Mouse (Mus musculus): ENCODE data around the gene Cd4. TPM values are rescaled to one million over a fixed set of nuclear protein-coding genes. Genes with fewer than 3 reads are reported as not detected.

The Cd4 gene
- polyA plus RNA-seq, 1 experiment: 4.3 TPM

DNA sequence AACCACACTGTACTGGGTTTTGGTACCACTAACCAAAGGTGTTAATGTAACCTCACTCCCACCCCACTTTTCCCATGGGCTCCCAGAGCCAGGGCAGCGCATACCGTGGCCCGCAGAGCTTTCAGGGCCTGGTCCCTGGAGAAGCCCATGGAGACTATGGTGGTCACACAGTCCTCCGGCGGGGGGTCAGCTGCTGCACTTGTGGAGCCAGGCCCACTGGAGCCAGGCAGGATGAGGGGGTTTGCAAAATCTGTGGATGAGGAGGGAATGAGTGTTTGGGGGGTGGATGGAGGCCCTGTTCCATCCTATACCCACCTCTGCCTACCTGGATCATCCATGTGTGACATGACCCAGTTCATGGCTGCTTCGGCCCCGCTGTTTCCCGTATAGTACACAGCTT lies 70.5 kb downstream of the Cd4 start:
- Histone ChIP-seq H3K4me1 (ENCODE audit: control insufficient read depth, insufficient read depth, low read length) (peaks cover 5% of the 10 kb centered on the region), H3K4me3 (ENCODE audit: insufficient read depth, low read depth, low read length) (no peak overlapping the region), H3K27me3 (replicated peaks; ENCODE audit: control insufficient read depth, insufficient read depth, low read length) (no peaks in the 10 kb centered on the region), H3K36me3 (ENCODE audit: control insufficient read depth, insufficient read depth, low read length) (peaks cover 4% of the 10 kb centered on the region), H3K27ac (ENCODE audit: insufficient read depth, low read depth, low read length) (no peak overlapping the region)
- 91% methylated on average over 8 of the region's 8 CpGs for WGBS
- DNase-seq: no peak
- TF ChIP-seq CTCF (conservative IDR thresholded peaks at IDR 0.05; ENCODE audit: insufficient read depth, insufficient read length, low read depth, low read length): no peak
- TF ChIP-seq POLR2A (IDR thresholded peaks at IDR 0.05; ENCODE audit: low read depth, low read length): no peak

GRCm38 (mm10) chr6:124817125-124817524 lies 70.9 kb downstream of the Cd4 start:
- DNase-seq: no peak

GRCm38 (mm10) chr6:124816611-124817010 lies 71.4 kb downstream of the Cd4 start:
- 92% methylated on average over 4 of the region's 4 CpGs for WGBS
- Histone ChIP-seq H3K36me3 (ENCODE audit: control insufficient read depth, insufficient read depth, low read length) (peaks cover 8% of the 10 kb centered on the region), H3K27me3 (replicated peaks; ENCODE audit: control insufficient read depth, insufficient read depth, low read length) (no peaks in the 10 kb centered on the region), H3K4me3 (ENCODE audit: insufficient read depth, low read depth, low read length) (no peak overlapping the region), H3K27ac (ENCODE audit: insufficient read depth, low read depth, low read length) (no peak overlapping the region), H3K4me1 (ENCODE audit: control insufficient read depth, insufficient read depth, low read length) (peaks cover 12% of the 10 kb centered on the region)
- no peak for DNase-seq
- TF ChIP-seq POLR2A (IDR thresholded peaks at IDR 0.05; ENCODE audit: low read depth, low read length) (no peak), CTCF (conservative IDR thresholded peaks at IDR 0.05; ENCODE audit: insufficient read depth, insufficient read length, low read depth, low read length) (no peak)

More at GRCm38 (mm10) chr6:124817125-124817524, 70.9 kb downstream of the Cd4 start:
- peaks cover 8% of the 10 kb centered on the region for H3K4me1 ChIP-seq (ENCODE audit: control insufficient read depth, insufficient read depth, low read length)
- H3K27me3 ChIP-seq (replicated peaks; ENCODE audit: control insufficient read depth, insufficient read depth, low read length): no peaks in the 10 kb centered on the region
- no peak overlapping the region for H3K27ac ChIP-seq (ENCODE audit: insufficient read depth, low read depth, low read length)
- H3K4me3 ChIP-seq (ENCODE audit: insufficient read depth, low read depth, low read length): no peak overlapping the region
- WGBS: 98% methylated on average over 11 of the region's 11 CpGs
- peaks cover 4% of the 10 kb centered on the region for H3K36me3 ChIP-seq (ENCODE audit: control insufficient read depth, insufficient read depth, low read length)
- TF ChIP-seq POLR2A (IDR thresholded peaks at IDR 0.05; ENCODE audit: low read depth, low read length) (no peak), CTCF (conservative IDR thresholded peaks at IDR 0.05; ENCODE audit: insufficient read depth, insufficient read length, low read depth, low read length) (no peak)

DNA sequence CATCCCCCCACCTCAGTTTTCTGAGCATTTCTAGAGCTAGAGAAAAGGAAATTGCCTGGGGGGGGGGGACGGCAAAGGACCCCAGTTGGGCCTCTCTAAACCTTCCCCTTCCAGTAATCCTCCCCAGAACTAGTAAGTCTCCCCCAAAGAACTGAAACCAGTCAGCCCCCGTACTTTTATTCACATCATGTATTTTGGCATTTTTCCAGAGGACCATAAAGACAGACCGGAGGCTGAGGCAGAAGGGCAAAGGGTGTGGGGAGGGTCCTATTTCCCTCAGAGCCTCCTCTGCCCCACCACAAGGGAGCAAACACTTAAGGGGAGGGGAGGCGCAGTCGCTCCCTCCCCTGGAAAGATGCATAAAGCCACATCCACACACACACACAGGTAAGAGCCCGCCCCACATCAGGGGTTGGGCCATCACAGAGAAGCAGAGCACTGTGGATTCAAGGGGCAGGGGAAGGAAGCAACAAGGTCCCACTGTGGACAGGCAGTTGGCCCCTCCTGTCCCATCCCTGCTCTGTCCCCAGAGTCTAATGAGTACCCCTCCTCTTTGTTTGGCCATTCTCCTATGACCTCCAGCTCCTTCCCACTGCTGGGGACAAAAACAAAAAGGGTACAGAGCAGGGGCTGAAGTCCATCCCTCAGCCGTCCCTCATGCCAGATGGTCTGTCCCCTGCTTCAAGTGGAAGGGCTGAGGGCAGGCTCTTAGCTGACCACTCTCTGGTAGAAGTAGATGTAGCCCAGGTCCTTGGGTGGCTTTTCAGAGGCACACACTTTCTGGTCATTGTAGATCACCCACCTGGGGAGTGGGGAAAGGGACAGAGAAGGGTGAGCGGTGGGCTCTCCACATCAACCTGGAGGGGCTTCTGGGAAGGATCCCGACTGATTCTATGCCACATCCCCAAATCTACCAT lies 72.9 kb downstream of the Cd4 start:
- no peak for TF ChIP-seq POLR2A (IDR thresholded peaks at IDR 0.05; ENCODE audit: low read depth, low read length)
- no peak for DNase-seq
- no peak overlapping the region for H3K4me3 ChIP-seq (ENCODE audit: insufficient read depth, low read depth, low read length)
- 65% methylated on average over 9 of the region's 9 CpGs for WGBS
- peaks cover 12% of the 10 kb centered on the region for H3K4me1 ChIP-seq (ENCODE audit: control insufficient read depth, insufficient read depth, low read length)
- no peaks in the 10 kb centered on the region for H3K27me3 ChIP-seq (replicated peaks; ENCODE audit: control insufficient read depth, insufficient read depth, low read length)
- no peak overlapping the region for H3K27ac ChIP-seq (ENCODE audit: insufficient read depth, low read depth, low read length)
- H3K36me3 ChIP-seq (ENCODE audit: control insufficient read depth, insufficient read depth, low read length): peaks cover 4% of the 10 kb centered on the region

Other genes starting within 250 kb of the Cd4 start
- gene Lpcat3, start 225.2 kb downstream of the Cd4 start, polyA plus RNA-seq (2012; rRNA removed): 215 and 231 TPM in 2 replicates
- gene Emg1, start 176.0 kb downstream of the Cd4 start, polyA plus RNA-seq (2012; rRNA removed): 50.5 and 67.4 TPM in 2 replicates
- 181 and 193 TPM in 2 replicates for gene Phb2, start 175.9 kb downstream of the Cd4 start, polyA plus RNA-seq (2012; rRNA removed)
- 21.5 and 31.7 TPM in 2 replicates for gene Ptpn6, start 149.5 kb downstream of the Cd4 start, polyA plus RNA-seq (2012; rRNA removed)
- gene Grcc10, start 146.8 kb downstream of the Cd4 start, polyA plus RNA-seq (2012; rRNA removed): 387 and 474 TPM in 2 replicates
- not detected in 2 replicates for gene Gm45234, start 132.2 kb downstream of the Cd4 start, polyA plus RNA-seq (2012; rRNA removed)
- gene Atn1, start 131.7 kb downstream of the Cd4 start, polyA plus RNA-seq (2012; rRNA removed): 49.1 and 65.4 TPM in 2 replicates
- 2.6 and 3.2 TPM in 2 replicates for gene Eno2, start 118.5 kb downstream of the Cd4 start, polyA plus RNA-seq (2012; rRNA removed)
- gene Lrrc23, start 108.5 kb downstream of the Cd4 start, polyA plus RNA-seq (2012; rRNA removed): 0.41 and 0.66 TPM in 2 replicates
- 33.7 and 36.7 TPM in 2 replicates for gene Spsb2, start 79.6 kb downstream of the Cd4 start, polyA plus RNA-seq (2012; rRNA removed)
- 1,044 and 1,055 TPM in 2 replicates for gene Tpi1, start 73.9 kb downstream of the Cd4 start, polyA plus RNA-seq (2012; rRNA removed)
- gene Usp5, start 58.7 kb downstream of the Cd4 start, polyA plus RNA-seq (2012; rRNA removed): 66.2 and 74.0 TPM in 2 replicates
- gene Cdca3, start 58.7 kb downstream of the Cd4 start, polyA plus RNA-seq (2012; rRNA removed): 4.2 and 4.3 TPM in 2 replicates
- gene Gnb3, start 47.9 kb downstream of the Cd4 start, polyA plus RNA-seq (2012; rRNA removed): 0.16 and 0.41 TPM in 2 replicates
- gene P3h3, start 30.5 kb downstream of the Cd4 start, polyA plus RNA-seq (2012; rRNA removed): 15.8 and 19.1 TPM in 2 replicates
- gene Gpr162, start 24.2 kb downstream of the Cd4 start, polyA plus RNA-seq (2012; rRNA removed): 4.0 and 5.6 TPM in 2 replicates
- 0.80 and 1.5 TPM in 2 replicates for gene Lag3, start 23.5 kb upstream of the Cd4 start, polyA plus RNA-seq (2012; rRNA removed)
- 1,732 and 2,839 TPM in 2 replicates for gene Ptms, start 31.9 kb upstream of the Cd4 start, polyA plus RNA-seq (2012; rRNA removed)
- gene Mlf2, start 43.2 kb upstream of the Cd4 start, polyA plus RNA-seq (2012; rRNA removed): 402 and 403 TPM in 2 replicates
- 268 and 276 TPM in 2 replicates for gene Cops7a, start 77.3 kb upstream of the Cd4 start, polyA plus RNA-seq (2012; rRNA removed)
- gene Pianp, start 108.5 kb upstream of the Cd4 start, polyA plus RNA-seq (2012; rRNA removed): 0.95 and 0.99 TPM in 2 replicates
- gene Zfp384, start 120.9 kb upstream of the Cd4 start, polyA plus RNA-seq (2012; rRNA removed): 37.8 and 45.7 TPM in 2 replicates
- 39.1 and 39.2 TPM in 2 replicates for gene Ing4, start 151.5 kb upstream of the Cd4 start, polyA plus RNA-seq (2012; rRNA removed)
- gene Acrbp, start 161.5 kb upstream of the Cd4 start, polyA plus RNA-seq (2012; rRNA removed): 14.3 and 18.9 TPM in 2 replicates
- gene Lpar5, start 179.7 kb upstream of the Cd4 start, polyA plus RNA-seq (2012; rRNA removed): 2.9 and 3.5 TPM in 2 replicates
- gene Chd4, start 207.8 kb upstream of the Cd4 start, polyA plus RNA-seq (2012; rRNA removed): 43.6 and 57.7 TPM in 2 replicates
- 15.5 and 16.5 TPM in 2 replicates for gene Nop2, start 243.7 kb upstream of the Cd4 start, polyA plus RNA-seq (2012; rRNA removed)